Mouse (Mus musculus) macrophage (primary cell): ENCODE data around the gene Dnajb12. TPM values are rescaled to one million over a fixed set of nuclear protein-coding genes. Genes with fewer than 3 reads are reported as not detected.

Experiments used
- H3K27ac ChIP-seq: fragments of 350-480 bp; formaldehyde crosslinking; 2 replicates; pipeline ENCODE4 v1.9.0; 2021
- H3K36me3 ChIP-seq: fragments of 350-480 bp; formaldehyde crosslinking; 2 replicates; pipeline ENCODE4 v1.9.0; 2021; ENCODE audit errors: inconsistent target
- H3K4me3 ChIP-seq: fragments of 350-480 bp; formaldehyde crosslinking; 2 replicates; pipeline ENCODE4 v1.9.0; 2021; ENCODE audit errors: inconsistent target
- H3K79me2 ChIP-seq: fragments of 350-480 bp; formaldehyde crosslinking; 2 replicates; pipeline ENCODE4 v1.9.0; 2021; ENCODE audit errors: inconsistent target
- WGBS: methylation state at CpG from one replicate; pipeline ENCODE4 v1.1.7; 2026; ENCODE audit warnings: inconsistent platforms; ENCODE audit not compliant: missing documents; 5-methylcytosine and 5-hydroxymethylcytosine counted together
- polyA plus RNA-seq: library from polyadenylated mRNA; stranded (reverse); fragments of 250-400 nt; gene quantifications from 3 replicates; pipeline ENCODE4 v1.2.4, GENCODE M21; 2018; ENCODE audit warnings: inconsistent platforms

The Dnajb12 gene
- polyA plus RNA-seq, 1 experiment from 2014 or later = 38.2 TPM

GRCm38 (mm10) chr10:59911091-59911490 is 31.7 kb downstream of the Dnajb12 start:
- WGBS = 64% methylated on average over 6 of the region's 6 CpGs
- no peaks in the 10 kb centered on the region for H3K36me3 ChIP-seq
- no peak overlapping the region for H3K4me3 ChIP-seq
- H3K79me2 ChIP-seq = no peaks in the 10 kb centered on the region
- no peak overlapping the region for H3K27ac ChIP-seq

- Histone ChIP-seq H3K4me3 (no peak overlapping the region), H3K27ac (no peak overlapping the region), H3K36me3 (no peaks in the 10 kb centered on the region), H3K79me2 (no peaks in the 10 kb centered on the region)
- WGBS = 36% methylated on average over 23 of the region's 25 CpGs
These were observed 32.3 kb downstream of the Dnajb12 start for GRCm38 (mm10) chr10:59911561-59912198.

- no peak overlapping the region for H3K4me3 ChIP-seq
- H3K79me2 ChIP-seq = no peaks in the 10 kb centered on the region
- H3K36me3 ChIP-seq = no peaks in the 10 kb centered on the region
- no peak overlapping the region for H3K27ac ChIP-seq
- 97% methylated on average over 8 of the region's 8 CpGs for WGBS
These were observed 36.0 kb downstream of the Dnajb12 start for GRCm38 (mm10) chr10:59915196-59915962.

- no peak overlapping the region for H3K4me3 ChIP-seq
- no peaks in the 10 kb centered on the region for H3K36me3 ChIP-seq
- H3K27ac ChIP-seq = no peak overlapping the region
- H3K79me2 ChIP-seq = no peaks in the 10 kb centered on the region
- WGBS = 49% methylated on average over 4 of the region's 4 CpGs
These were observed 36.8 kb downstream of the Dnajb12 start for GRCm38 (mm10) chr10:59916159-59916558.

- WGBS = 21% methylated on average over 10 of the region's 10 CpGs
- no peak overlapping the region for H3K27ac ChIP-seq
These were observed 37.3 kb downstream of the Dnajb12 start for GRCm38 (mm10) chr10:59916649-59917048.

GRCm38 (mm10) chr10:59918111-59918510 is 38.8 kb downstream of the Dnajb12 start:
- H3K79me2 ChIP-seq = no peaks in the 10 kb centered on the region
- no peak overlapping the region for H3K4me3 ChIP-seq
- no peaks in the 10 kb centered on the region for H3K36me3 ChIP-seq
- no peak overlapping the region for H3K27ac ChIP-seq
- WGBS = 93% methylated on average over 4 of the region's 4 CpGs

More at GRCm38 (mm10) chr10:59916649-59917048, 37.3 kb downstream of the Dnajb12 start:
- H3K4me3 ChIP-seq = no peak overlapping the region
- H3K79me2 ChIP-seq = no peaks in the 10 kb centered on the region
- H3K36me3 ChIP-seq = no peaks in the 10 kb centered on the region

GRCm38 (mm10) chr10:59919494-59920181 is 40.3 kb downstream of the Dnajb12 start:
- no peaks in the 10 kb centered on the region for H3K36me3 ChIP-seq
- H3K27ac ChIP-seq = no peak overlapping the region
- 57% methylated on average over 15 of the region's 15 CpGs for WGBS
- H3K79me2 ChIP-seq = no peaks in the 10 kb centered on the region
- H3K4me3 ChIP-seq = no peak overlapping the region

GRCm38 (mm10) chr10:59920485-59920809 is 41.1 kb downstream of the Dnajb12 start:
- H3K4me3 ChIP-seq = peak overlapping the region; percentile 32
- no peaks in the 10 kb centered on the region for H3K36me3 ChIP-seq
- H3K27ac ChIP-seq = no peak overlapping the region
- H3K79me2 ChIP-seq = no peaks in the 10 kb centered on the region
- 53% methylated on average over 7 of the region's 7 CpGs for WGBS

GRCm38 (mm10) chr10:59920810-59921681 is 41.7 kb downstream of the Dnajb12 start:
- Histone ChIP-seq H3K79me2 (no peaks in the 10 kb centered on the region), H3K4me3 (peak overlapping the region; percentile 32), H3K36me3 (no peaks in the 10 kb centered on the region), H3K27ac (no peak overlapping the region)
- WGBS = 18% methylated on average over 33 of the region's 33 CpGs

GRCm38 (mm10) chr10:59923493-59923892 is 44.1 kb downstream of the Dnajb12 start:
- WGBS = 56% methylated on average over 2 of the region's 2 CpGs
- no peaks in the 10 kb centered on the region for H3K79me2 ChIP-seq
- H3K36me3 ChIP-seq = no peaks in the 10 kb centered on the region
- no peak overlapping the region for H3K4me3 ChIP-seq
- H3K27ac ChIP-seq = no peak overlapping the region

- H3K79me2 ChIP-seq = no peaks in the 10 kb centered on the region
- 26% methylated on average over 3 of the region's 3 CpGs for WGBS
- no peaks in the 10 kb centered on the region for H3K36me3 ChIP-seq
- H3K27ac ChIP-seq = no peak overlapping the region
- no peak overlapping the region for H3K4me3 ChIP-seq
These were observed 44.9 kb downstream of the Dnajb12 start for GRCm38 (mm10) chr10:59924305-59924704.

- Histone ChIP-seq H3K79me2 (no peaks in the 10 kb centered on the region), H3K4me3 (no peak overlapping the region), H3K36me3 (no peaks in the 10 kb centered on the region), H3K27ac (no peak overlapping the region)
- 96% methylated on average over 7 of the region's 7 CpGs for WGBS
These were observed 49.8 kb downstream of the Dnajb12 start for GRCm38 (mm10) chr10:59929205-59929604.

- Histone ChIP-seq H3K27ac (no peak overlapping the region), H3K4me3 (no peak overlapping the region), H3K36me3 (no peaks in the 10 kb centered on the region), H3K79me2 (no peaks in the 10 kb centered on the region)
- WGBS = 75% methylated on average over 10 of the region's 10 CpGs
These were observed 51.6 kb downstream of the Dnajb12 start for GRCm38 (mm10) chr10:59930996-59931395.

- H3K27ac ChIP-seq = no peak overlapping the region
- no peaks in the 10 kb centered on the region for H3K79me2 ChIP-seq
- 31% methylated on average over 6 of the region's 6 CpGs for WGBS
- H3K4me3 ChIP-seq = no peak overlapping the region
- no peaks in the 10 kb centered on the region for H3K36me3 ChIP-seq
These were observed 53.2 kb downstream of the Dnajb12 start for GRCm38 (mm10) chr10:59932521-59932920.
